Mouse (Mus musculus): Measurements from ENCODE around the gene Ppp5c. TPM values are rescaled to one million over a fixed set of nuclear protein-coding genes. Genes with fewer than 3 reads are reported as not detected.
"Not testable (repeated sequence)": the region's sequence is repeated elsewhere in the genome, so short reads cannot be mapped to it uniquely, and the experiment has no call there.

Ppp5c gene
- 96.2 and 123 TPM in 2 replicates for total RNA-seq (2014; fragmentation: Nextera tagmentation)
- total RNA-seq (2017), result 81.0 and 89.8 TPM in 2 replicates

DNA sequence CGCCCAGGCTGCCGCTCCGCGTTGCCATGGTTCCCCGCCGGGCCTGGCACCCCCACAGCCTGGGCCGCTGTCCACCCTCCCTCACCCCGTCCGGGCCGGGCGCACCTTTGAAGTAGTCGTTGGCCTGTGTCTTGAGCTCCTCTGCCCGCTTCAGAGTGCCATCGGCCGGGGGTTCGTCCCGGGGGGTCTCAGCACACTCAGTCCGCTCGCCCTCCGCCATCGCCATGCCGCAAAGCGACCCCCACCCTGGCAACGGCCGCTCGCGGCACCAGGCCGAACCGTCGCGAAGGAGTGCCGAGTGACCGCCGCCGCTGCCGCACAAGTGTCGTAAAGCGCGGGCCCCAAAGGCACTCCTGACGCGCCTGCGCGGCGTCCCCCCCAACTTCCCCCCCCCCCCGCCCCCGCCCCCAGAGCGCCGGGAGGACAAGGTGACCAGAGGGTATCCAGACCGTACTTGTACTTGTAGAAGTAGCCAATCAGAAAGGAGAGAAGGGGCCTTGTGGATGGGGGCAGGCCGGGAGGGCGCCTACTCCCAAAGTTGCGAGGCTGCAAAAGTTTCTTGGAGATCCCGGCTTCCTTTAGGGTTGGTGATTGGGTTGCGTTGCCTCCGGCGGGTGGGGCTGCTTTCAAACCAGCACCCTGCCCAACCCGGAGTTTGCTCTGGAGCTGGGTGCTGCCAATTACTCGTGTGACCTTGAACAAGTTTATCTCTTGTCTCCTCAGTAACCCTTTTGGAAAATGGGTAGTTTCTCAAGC lies at the start of gene Ppp5c:
Gene Ppp5c (minus strand): TSS at position 337 of the 756 bp plus-strand sequence.
- ATAC-seq (replicated peaks; ENCODE audit: poor library complexity, severe bottlenecking), result peak; percentile 62

DNA sequence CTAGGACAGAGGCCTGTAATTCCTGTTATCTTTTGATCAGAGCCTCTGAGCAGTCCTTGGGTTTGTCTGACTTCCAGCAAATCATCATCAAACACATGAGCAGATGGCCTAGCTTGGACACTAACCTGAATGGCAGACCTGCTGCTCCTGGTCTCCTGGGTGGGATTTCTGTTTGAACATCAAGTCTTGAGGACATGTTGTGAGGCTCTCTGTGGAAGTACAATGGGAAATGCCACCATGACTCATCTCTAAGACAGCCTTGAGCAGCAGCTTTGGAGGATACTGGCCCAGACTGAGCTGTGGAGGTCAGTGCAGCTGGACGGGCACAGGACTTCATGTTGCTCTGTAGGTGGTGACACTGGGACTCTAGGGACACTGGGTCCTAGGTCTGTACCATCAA lies 48.8 kb upstream of the Ppp5c start:
- ATAC-seq (replicated peaks; ENCODE audit: poor library complexity, severe bottlenecking), result no peak

GRCm38 (mm10) chr7:17073904-17074615 lies 46.3 kb upstream of the Ppp5c start, which contains the start of gene Psg16:
Gene Psg16, plus strand, starts transcription at chr7:17074040.
- ATAC-seq (replicated peaks; ENCODE audit: poor library complexity, severe bottlenecking), result peak; percentile 92

DNA sequence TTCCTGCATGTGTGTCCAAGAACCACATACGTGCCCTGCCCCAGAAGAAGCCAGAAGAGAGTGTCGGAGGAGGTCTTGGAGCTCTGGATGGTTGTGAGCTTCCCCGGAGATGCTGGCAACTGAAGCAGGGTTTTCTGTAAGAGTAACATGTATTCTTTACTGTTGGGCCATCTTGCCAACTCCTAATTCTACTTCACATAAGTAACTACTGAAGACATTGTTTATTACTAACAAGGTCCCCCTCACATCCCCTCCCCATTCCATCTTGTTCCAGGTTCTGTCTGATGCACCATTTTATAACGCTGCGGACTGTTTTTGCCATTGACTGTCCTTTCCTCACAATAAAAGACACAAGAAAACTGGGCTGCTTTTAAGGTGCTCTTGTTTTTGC lies 45.8 kb upstream of the Ppp5c start:
- no peak for ATAC-seq (replicated peaks; ENCODE audit: poor library complexity, severe bottlenecking)

DNA sequence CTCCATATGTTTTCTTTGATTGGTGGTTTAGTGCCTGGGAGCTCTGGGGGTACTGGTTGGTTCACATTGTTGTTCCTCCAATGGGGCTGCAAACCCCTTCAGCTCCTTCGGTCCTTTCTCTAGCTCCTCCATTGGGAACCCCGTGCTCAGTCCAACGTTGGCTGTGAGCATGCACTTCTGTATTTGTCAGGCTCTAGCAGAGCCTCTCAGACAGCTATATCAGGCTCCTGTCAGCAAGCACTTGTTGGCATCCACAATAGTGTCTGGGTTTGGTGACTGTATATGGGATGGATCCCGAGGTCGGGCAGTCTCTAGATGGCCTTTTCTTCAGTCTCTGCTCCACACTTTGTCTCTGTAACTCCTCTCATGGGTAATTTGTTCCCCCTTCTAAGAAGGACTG lies 39.9 kb upstream of the Ppp5c start:
- ATAC-seq (replicated peaks; ENCODE audit: poor library complexity, severe bottlenecking), result not testable (repeated sequence)

- ATAC-seq (replicated peaks; ENCODE audit: poor library complexity, severe bottlenecking), result no peak
These were observed 39.3 kb upstream of the Ppp5c start for GRCm38 (mm10) chr7:17067000-17067399.

DNA sequence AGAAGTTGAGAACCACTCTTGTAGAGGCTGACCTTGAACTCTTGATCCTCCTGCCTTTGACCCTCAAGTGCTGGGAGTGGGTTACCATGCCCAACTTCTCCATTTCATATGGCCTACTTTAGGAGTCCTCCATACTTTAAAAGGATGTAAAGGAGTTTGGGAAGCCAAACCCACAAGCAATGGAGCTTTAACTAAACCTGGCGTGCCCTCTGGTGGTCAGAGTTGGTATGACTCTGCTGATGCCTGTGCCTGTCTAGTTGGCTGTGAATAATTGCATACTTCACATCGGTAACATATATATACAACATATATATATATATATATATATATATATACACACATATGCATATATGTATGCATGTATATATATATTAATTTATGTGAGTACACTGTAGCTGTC lies 38.7 kb upstream of the Ppp5c start:
- ATAC-seq (replicated peaks; ENCODE audit: poor library complexity, severe bottlenecking), result peak; percentile 86

DNA sequence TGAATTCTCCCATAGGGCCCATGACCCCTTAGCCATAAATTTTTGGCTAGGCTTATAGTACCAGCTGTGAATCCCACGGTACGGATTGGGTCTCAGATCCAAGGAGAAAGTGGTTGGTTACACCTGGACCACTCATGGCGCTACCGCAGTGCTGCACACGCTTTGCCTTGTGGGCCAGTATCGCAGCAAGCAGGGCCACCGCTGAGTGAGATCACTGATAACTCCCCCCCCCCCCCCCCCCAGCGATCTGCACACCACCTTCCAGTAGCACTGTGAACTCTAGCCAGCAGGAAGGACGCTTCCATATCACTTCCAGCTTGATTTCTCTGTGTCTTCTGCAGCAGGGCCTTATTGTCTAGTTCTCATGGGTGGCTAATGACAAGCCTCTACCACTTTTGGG lies 37.9 kb upstream of the Ppp5c start:
- no peak for ATAC-seq (replicated peaks; ENCODE audit: poor library complexity, severe bottlenecking)

DNA sequence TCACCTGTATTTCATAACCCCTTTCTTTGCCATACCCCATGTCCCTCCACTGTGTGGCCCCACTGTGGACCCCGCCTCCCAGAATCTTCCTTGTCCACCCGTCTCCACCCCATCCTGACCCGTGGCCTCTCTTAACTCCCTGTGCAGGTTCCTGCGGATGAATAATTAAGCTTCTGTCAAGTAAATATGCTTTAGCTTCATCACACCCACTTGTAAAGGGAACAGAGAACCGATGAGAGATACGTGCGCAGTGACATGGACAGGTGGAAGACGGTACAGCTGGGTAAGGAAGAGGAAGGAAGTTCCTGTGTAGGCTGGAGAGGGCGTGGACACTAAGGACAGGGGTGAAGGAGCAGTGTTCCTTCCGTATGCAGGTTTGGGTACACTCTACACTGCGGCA lies 35.1 kb upstream of the Ppp5c start:
- peak; percentile 59 for ATAC-seq (replicated peaks; ENCODE audit: poor library complexity, severe bottlenecking)

- ATAC-seq (replicated peaks; ENCODE audit: poor library complexity, severe bottlenecking), result no peak
These were observed 34.7 kb upstream of the Ppp5c start, which contains the start of gene Hif3a for GRCm38 (mm10) chr7:17062389-17062788. Gene Hif3a, minus strand, starts transcription at chr7:17062427.

DNA sequence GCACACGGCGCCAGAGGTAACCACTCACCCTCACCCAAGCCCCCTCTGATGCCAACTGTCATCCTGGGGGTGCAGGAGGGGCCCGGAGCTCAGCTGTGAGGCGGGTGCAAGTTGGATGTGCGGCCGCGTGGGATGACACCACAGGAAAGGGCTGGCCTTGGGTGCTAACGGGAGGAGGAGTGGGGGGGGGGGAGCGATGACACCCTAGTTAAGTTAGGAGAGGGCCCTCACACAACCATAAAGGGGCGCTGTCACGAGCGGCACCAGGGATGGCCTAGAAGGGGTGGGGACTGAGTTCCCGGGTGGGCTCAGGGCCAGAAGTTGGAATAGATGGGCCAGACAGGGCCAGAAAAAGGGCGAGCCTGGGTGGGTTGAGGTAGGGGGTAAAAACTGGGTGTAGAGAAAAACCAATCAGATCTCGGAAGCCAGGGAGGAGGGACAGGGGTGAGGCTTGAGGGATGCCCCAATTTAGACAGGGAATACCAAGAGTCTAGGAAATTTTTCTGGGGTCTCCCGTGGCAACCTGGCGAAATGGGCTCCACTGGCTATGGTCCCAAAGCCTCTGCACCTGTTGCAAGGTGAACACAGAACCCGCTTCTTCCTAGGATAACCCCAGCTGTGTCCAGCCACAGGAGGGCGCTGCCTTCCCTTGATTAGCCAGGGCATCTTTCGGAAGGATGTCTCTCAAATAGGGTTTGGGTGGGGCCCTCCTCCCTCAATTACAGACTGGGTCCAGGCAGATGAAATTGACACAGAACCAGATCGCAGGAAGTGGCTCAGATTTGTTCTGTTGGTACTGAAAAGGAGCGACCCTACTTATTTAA lies 33.3 kb upstream of the Ppp5c start:
- ATAC-seq (replicated peaks; ENCODE audit: poor library complexity, severe bottlenecking), result no peak

DNA sequence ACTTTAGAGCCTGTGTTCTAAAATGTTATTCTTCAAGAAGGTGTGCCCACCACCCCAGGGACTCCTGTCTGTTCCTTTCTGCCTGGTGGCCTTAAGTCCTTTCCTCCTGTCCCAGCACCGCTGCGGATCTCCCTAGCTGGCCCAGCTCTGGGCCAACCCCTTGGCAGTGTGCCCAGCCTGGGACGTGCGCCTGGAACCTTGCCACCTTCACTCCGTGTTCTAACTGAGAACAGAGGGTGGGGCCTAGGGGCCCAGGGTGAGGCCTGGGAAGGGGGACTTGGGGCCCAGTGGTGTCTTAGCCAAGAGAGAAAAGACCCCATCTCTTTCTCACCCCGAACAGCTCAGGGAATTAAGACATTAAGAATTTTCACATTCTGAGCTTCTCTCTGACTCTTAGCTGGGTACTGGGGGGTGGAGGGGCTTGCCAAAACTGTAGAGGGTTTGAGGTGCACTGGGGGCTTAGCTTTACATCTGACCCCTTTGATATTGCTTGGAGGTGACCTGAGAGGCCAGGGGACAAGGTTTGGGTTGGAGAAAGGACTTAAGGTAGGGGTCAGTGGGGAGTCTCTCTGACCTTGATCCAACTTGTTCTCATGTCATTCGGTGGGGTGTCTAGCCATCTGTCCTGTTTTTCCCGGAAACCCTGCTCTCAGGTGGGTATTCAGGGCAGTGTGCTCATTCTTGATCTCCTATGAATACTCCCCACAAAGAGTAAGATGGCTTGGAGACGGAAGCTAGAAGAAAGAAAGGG lies 32.5 kb upstream of the Ppp5c start:
- 0 out of 2 replicates have a peak, but pooled peaks have one; percentile 10 for ATAC-seq (replicated peaks; ENCODE audit: poor library complexity, severe bottlenecking)

- no peak for ATAC-seq (replicated peaks; ENCODE audit: poor library complexity, severe bottlenecking)
These were observed 31.7 kb upstream of the Ppp5c start for GRCm38 (mm10) chr7:17059463-17059844.

DNA sequence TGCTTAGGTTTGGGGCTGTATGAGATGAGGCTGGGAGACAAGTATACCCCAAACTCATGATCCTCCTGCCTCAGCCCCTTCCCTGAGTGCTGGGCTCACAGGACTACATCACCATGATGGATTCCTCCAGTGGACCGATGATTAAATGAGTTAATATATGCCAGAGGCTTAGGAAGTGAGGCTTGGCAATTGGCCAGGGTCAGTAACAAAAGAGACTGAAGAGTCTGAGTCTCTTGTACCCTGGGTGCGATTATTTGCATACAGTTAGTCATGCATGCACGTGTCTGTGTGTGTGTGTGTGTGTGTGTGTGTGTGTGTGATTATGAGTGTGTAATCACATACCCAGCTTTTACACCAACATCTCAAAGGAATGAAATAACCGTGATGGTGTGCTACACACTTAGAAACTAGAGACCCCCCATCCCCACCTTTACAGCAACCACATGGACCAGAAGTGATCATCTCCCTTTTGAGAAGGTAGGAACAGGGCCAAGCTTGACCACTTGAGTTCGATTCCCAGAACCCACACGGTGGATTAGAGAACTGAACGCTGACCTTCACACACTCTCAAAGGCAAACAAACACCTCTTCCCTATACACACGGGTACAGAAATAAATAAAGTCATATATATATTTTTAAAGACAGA lies 31.2 kb upstream of the Ppp5c start:
- no peak for ATAC-seq (replicated peaks; ENCODE audit: poor library complexity, severe bottlenecking)

DNA sequence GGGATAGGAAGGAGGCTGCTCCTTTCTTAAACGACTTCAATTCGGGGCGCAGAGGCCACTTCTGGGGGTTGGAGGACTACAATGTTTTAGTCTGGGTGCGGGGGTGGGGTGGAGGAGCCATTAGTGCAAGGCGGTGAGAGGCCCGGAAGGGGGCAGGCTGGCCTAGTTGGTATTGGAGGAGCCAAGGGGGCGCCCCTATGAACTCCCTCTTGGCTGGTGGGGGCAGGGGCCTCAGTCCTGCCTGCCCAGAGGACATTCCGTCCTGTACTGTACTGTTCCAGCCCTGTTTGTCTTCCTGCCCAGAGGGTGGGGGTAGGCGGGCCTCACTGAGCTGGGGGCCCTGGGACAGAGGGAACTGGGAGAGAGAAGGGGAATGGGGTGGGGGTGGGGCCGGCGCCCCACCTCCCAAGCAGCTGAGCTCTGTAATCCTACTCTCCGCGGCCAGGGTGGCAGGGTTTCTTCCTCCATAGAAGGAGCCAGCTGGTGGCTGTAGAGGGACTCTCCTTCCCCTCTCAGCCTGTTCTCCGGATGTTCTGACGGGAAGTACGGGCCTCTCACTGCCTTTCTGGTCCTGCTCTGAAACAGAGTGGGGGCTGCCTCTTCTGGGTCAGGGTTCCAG lies 30.5 kb upstream of the Ppp5c start:
- ATAC-seq (replicated peaks; ENCODE audit: poor library complexity, severe bottlenecking), result peak; percentile 48

DNA sequence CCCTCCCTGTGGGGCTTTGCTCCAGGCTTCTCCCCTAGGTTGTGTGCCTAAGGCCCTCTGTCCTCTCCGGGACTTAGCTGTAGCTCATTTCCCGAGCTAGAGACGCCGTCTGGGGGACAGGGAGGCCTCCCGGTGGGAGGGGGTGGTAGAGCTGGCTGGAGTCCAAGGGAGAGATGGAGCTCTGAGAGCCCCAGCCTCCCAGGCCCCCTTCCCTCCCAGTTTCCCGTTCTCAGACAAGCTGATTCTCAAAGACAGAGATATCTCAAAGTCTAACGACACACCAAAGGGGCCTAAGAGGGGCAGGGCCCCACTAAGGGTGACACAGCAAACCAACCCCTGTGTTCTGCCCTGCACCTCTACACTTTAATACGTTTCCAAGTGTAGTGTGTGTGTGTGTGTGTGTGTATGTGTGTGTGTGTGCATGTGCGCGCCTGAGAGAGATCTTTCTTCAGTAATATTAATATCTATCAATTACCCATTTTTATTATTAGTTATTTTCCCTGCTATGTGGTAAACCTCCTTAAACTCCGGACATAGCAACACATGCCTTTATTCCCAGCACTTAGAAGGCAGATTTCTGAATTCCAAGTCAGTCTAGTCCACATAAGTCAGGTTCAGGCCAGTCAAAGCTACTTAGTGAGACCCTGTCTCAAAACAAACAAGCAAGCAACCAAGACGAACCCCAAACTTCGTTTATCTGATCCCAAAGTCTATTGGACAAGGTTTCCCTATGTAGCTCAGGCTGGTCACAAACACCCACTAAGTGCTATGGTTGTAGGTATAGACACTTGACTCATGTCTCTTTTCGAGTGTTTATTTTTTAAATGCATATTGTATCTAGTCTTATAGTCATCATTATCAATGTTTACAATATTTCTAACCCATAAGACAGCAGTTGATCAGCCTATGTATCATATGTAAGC lies 29.1 kb upstream of the Ppp5c start:
- ATAC-seq (replicated peaks; ENCODE audit: poor library complexity, severe bottlenecking), result no peak

GRCm38 (mm10) chr7:17056081-17056581 lies 28.4 kb upstream of the Ppp5c start:
- ATAC-seq (replicated peaks; ENCODE audit: poor library complexity, severe bottlenecking), result peak; percentile 77

Measured in granulocyte monocyte progenitor cell, adult 5-6 weeks (primary cell).